Mouse (Mus musculus): ENCODE data around the gene Lamb2. TPM values are rescaled to one million over a fixed set of nuclear protein-coding genes. Genes with fewer than 3 reads are reported as not detected.

The Lamb2 gene
- total RNA-seq, 2 experiments from 2014 or later: 29.6 to 34.2 TPM

DNA sequence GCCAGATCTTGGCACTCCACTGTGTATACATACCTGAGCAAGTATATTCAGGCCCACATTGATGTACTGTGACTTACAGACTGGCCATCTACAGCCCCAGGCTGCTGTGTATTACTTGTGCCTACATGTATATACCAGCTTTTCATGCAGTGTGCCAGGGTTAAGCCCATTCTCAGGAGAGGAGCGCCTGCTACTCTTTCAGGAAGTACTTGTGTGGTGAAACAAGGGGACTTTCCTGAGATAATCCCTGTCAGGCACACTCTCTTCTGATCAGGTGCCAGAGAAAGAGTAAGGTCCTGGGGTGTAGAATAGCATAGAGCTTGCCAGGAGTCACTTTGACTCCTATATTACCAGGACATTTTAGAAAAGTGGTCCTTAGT lies 19.6 kb upstream of the Lamb2 start:
- intact Hi-C loops (cut with DNase I): no loop called here
- no peak for DNase-seq (ENCODE audit: extremely low spot score in 1 of 2, low spot score in 2 of 2)

DNA sequence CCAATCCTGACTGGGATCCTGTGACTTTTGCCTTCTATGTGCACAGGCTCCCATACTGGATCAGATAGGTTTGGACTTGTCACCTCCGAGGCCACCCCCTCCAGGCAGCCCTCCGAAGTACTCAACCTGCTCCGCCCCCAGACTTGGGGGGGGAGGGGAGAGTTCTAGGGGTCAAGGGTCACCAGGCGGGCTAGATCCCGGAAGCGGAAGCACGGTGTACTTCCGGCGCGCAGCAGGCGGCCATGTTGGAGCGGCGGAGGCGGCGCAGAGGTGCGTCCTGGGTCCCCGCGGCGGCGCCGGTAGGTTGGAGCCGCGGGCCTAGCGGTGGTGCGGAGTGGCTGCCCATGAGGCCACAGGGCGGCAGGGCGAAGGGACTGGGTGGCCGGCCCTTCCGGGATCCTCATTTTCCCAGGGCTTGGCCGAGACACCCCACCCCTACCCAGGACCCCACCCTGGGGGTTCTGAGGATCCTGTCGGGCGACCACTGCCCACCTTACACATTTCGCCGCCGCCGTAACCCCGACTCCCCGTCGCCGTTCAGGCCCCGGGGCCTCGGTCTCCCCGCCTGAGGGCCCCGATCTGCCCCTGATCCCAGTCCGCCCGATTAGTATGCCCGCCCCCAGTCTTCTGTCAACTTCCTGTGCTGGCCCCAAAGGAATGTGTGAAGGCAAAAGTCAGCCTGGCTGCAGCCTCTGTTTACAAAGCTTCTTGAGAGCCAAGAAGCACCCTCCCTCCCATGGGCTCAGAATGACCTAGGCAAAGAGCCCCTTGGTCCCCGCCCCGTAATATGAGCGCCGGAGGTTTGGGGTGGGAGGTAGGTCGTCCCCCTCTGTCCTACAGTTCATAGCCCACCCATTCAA lies 19.0 kb upstream of the Lamb2 start, which contains the start of gene Ccdc71:
Gene Ccdc71, plus strand, starts transcription at position 209 of the 860 bp plus-strand sequence.
- DNase-seq (ENCODE audit: extremely low spot score in 1 of 2, low spot score in 2 of 2): peak; percentile 83 to 95
- intact Hi-C loops (cut with DNase I): no loop called here

GRCm38 (mm10) chr9:108461181-108461631 lies 18.3 kb upstream of the Lamb2 start, which contains the start of gene Klhdc8b:
Klhdc8b (minus strand) TSS chr9:108461581.
- DNase-seq (ENCODE audit: extremely low spot score in 1 of 2, low spot score in 2 of 2): no peak
- intact Hi-C loops (cut with DNase I): no loop called here

DNA sequence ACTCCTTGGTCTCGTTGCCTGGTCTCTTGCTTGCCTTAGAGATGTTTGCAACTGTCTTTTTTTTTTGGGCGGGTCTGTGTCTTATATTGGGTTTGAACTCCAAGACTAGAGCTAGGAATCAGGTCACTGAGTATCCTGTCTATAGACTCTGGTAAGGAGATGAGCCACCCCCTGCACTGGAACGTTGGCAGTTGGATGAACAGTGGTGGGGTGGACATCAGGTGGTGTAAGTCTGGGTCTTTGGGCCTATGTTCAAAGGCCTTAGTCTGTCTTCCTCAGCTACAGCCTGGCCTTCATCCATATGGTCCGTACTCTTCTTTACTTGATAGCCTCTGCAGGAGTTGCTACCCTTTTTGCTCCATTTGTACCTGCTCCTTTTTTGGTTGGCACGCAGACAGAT lies 17.9 kb upstream of the Lamb2 start:
- intact Hi-C loops (cut with DNase I): no loop called here

GRCm38 (mm10) chr9:108462192-108462591 lies 17.3 kb upstream of the Lamb2 start:
- DNase-seq (ENCODE audit: extremely low spot score in 1 of 2, low spot score in 2 of 2): no peak
- intact Hi-C loops (cut with DNase I): no loop called here

More for the DNA sequence above, 17.9 kb upstream of the Lamb2 start:
- no peak for DNase-seq (ENCODE audit: extremely low spot score in 1 of 2, low spot score in 2 of 2)

- intact Hi-C loops (cut with DNase I): no loop called here
- DNase-seq (ENCODE audit: extremely low spot score in 1 of 2, low spot score in 2 of 2): no peak
Measured at GRCm38 (mm10) chr9:108463713-108464112, 15.8 kb upstream of the Lamb2 start.

- DNase-seq (ENCODE audit: extremely low spot score in 1 of 2, low spot score in 2 of 2): no peak
- intact Hi-C loops (cut with DNase I): no loop called here
Measured at GRCm38 (mm10) chr9:108466219-108466618, 13.3 kb upstream of the Lamb2 start.

DNA sequence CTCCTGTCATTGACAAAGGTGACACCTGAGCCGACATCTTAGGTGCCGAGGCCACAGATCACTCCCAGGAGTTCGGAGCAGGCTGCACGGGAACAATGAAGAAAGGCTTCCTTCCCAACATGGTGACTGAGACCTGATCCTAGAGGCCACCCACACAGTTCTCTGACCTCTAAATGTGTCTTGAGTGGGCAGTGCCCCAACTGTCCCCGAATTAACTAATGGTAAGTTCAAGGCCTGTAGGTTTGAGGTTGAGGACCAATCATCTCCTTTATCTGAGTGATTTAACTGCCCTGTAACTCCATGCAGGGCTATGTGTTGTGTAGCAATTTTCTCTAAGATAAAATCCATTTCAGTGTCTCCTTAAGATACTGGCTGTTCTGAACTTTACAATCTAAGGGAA lies 10.1 kb upstream of the Lamb2 start:
- intact Hi-C loops (cut with DNase I): no loop called here
- no peak for DNase-seq (ENCODE audit: extremely low spot score in 1 of 2, low spot score in 2 of 2)

DNA sequence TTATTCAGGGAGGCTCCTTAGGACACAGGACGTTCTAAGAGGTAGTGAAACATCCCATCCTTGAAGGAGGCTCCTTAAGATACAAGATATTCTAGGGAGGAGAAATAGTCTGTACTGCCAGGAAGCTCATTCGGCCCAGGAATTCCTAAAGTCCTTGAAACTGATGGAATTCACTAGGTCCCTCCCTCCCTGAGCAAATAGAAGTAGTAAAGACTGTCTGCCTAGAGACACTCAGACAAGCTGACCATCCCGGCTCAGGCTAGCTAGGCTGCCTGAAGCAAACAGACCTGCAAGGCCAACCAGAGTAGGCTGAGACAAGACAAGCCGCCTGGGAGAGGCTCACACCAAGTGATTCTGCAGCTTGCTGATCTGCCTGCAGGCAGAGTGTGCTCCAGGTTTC lies 9.7 kb upstream of the Lamb2 start:
- intact Hi-C loops (cut with DNase I): no loop called here
- no peak for DNase-seq (ENCODE audit: extremely low spot score in 1 of 2, low spot score in 2 of 2)

- intact Hi-C loops (cut with DNase I): no loop called here
- DNase-seq (ENCODE audit: extremely low spot score in 1 of 2, low spot score in 2 of 2): peak in 1 of 2 experiments; percentile 31
Measured at GRCm38 (mm10) chr9:108474528-108474927, 5.0 kb upstream of the Lamb2 start.

DNA sequence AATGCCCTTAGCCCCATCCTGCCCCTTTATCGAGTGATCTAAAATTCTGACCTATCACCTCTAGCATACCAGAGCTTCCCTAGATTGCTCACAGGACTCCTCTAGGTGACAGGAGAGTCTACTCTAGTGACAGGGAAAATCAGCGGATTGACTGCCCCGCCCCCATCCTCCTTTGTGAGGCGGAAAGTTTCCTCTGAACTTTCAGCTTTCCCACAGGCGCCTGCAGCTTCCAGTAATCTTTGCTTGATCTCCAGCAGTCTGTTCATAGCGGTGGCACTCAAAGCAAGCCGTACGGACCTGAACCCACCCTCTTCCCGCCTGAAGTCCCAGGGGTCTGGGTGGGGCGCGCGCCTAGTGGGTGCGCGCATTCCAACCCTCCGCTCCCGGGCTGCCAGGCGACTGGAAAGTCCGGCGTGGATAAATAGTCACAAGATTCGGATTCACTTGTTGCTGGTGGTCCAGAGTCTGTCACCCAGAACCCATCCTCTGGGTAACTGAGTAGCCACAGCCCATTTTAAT lies 839 bp upstream of the Lamb2 start:
- intact Hi-C loops (cut with DNase I): no loop called here
- peak in 1 of 2 experiments; percentile 89 for DNase-seq (ENCODE audit: extremely low spot score in 1 of 2, low spot score in 2 of 2)

GRCm38 (mm10) chr9:108479241-108479640 lies 295 bp upstream of the Lamb2 start:
- intact Hi-C loops (cut with DNase I): no loop called here
- no peak for DNase-seq (ENCODE audit: extremely low spot score in 1 of 2, low spot score in 2 of 2)

DNA sequence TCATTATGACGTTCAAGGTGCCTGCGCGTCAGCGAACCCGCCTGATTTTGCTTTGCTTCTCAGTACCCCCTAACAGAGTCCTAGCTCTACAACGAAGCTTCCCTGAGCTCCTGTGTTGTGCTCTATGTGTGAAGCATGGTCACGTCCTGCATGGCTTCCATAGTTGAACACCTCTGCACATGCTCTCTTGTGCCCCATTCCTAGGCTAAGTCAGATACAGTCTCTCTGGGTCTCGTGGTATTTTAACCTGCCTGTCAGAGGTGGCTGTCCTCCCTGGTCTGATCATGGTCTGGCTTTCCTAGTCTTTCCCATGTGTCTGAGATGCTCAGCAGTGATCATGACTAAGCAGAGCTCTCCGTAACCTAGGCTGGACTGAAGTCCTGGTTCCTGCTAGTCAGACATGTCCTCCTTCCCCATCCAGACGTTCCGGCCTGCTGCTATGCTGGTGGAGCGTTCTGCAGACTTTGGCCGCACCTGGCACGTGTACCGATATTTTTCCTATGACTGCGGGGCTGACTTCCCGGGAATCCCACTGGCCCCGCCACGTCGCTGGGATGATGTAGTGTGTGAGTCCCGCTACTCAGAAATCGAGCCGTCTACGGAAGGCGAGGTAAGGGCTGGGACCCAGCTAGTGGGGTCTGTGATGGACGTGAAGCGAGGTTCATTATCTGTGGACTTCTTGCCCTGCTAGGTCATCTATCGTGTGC lies 1.4 kb downstream of the Lamb2 start:
- intact Hi-C loops (cut with DNase I): no loop called here
- no peak for DNase-seq (ENCODE audit: extremely low spot score in 1 of 2, low spot score in 2 of 2)

- peak in 1 of 2 experiments; percentile 15 for DNase-seq (ENCODE audit: extremely low spot score in 1 of 2, low spot score in 2 of 2)
- intact Hi-C loops (cut with DNase I): no loop called here
Measured at GRCm38 (mm10) chr9:108481520-108482210, 2.1 kb downstream of the Lamb2 start.

GRCm38 (mm10) chr9:108483051-108483790 lies 3.7 kb downstream of the Lamb2 start:
- intact Hi-C loops (cut with DNase I): no loop called here

GRCm38 (mm10) chr9:108484021-108484420 lies 4.5 kb downstream of the Lamb2 start:
- DNase-seq (ENCODE audit: extremely low spot score in 1 of 2, low spot score in 2 of 2): no peak
- intact Hi-C loops (cut with DNase I): no loop called here

More at GRCm38 (mm10) chr9:108483051-108483790, 3.7 kb downstream of the Lamb2 start:
- DNase-seq (ENCODE audit: extremely low spot score in 1 of 2, low spot score in 2 of 2): peak in 1 of 2 experiments; percentile 21

DNA sequence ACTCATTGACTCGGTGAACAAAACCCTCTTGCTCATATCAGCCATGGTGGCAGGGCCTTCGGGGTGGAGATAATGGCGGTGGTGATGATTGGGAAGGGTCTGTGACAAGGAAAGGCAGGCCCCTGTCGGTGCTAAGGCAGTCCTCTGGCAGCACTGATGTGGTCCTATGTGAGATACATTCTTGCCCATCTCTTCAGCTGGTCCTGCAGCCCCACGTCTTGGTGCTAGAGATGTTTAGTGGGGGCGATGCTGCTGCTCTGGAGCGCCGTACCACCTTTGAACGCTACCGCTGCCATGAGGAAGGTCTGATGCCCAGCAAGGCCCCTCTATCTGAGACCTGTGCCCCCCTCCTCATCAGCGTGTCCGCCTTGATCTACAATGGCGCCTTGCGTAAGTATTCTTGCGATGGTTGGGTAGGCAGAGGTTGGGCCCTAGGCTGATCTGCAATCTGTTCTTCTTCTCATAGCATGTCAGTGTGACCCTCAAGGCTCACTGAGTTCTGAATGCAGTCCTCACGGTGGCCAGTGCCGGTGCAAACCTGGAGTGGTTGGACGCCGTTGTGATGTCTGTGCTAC lies 5.9 kb downstream of the Lamb2 start:
- intact Hi-C loops (cut with DNase I): no loop called here
- peak in 1 of 2 experiments; percentile 10 for DNase-seq (ENCODE audit: extremely low spot score in 1 of 2, low spot score in 2 of 2)

- no peak for DNase-seq (ENCODE audit: extremely low spot score in 1 of 2, low spot score in 2 of 2)
- intact Hi-C loops (cut with DNase I): no loop called here
Measured at GRCm38 (mm10) chr9:108486973-108487530, 7.5 kb downstream of the Lamb2 start.

Data from left cerebral cortex, postnatal 10 days (tissue).